Mouse (Mus musculus) neural tube, embryonic 15.5 days (tissue): ENCODE measurements at regions not wholly inside any gene's neighbourhood (a gene's known extent, or its start where the extent isn't known, plus 50 kb on each side); places are given as distances from the start of the nearest gene placed in this dataset.

Experiments used
- ATAC-seq: fragments of 200-750 bp; cut with Nextera tagmentation; 2 replicates; pipeline ENCODE4 v1.8.0; 2017; ENCODE audit warnings: mild to moderate bottlenecking, moderate TSS enrichment, moderate library complexity; ENCODE audit not compliant: low FRiP score
- H3K27ac ChIP-seq: fragments of 300-500 bp; sonication (generic); replicated peaks from 2 replicates; pipeline ENCODE4 v1.5.1; 2015; ENCODE audit warnings: mild to moderate bottlenecking, inconsistent platforms
- H3K27me3 ChIP-seq: fragments of 300-500 bp; sonication (generic); replicated peaks from 2 replicates; pipeline ENCODE4 v1.6.1; 2015; ENCODE audit warnings: inconsistent platforms
- H3K36me3 ChIP-seq: fragments of 300-500 bp; sonication (generic); 2 replicates; pipeline ENCODE4 v1.6.1; 2015; ENCODE audit warnings: inconsistent platforms
- H3K4me1 ChIP-seq: fragments of 300-500 bp; sonication (generic); 2 replicates; pipeline ENCODE4 v1.6.1; 2015; ENCODE audit warnings: inconsistent platforms
- H3K4me2 ChIP-seq: fragments of 300-500 bp; sonication (generic); 2 replicates; pipeline ENCODE4 v1.6.1; 2015; ENCODE audit warnings: inconsistent platforms, mild to moderate bottlenecking, moderate library complexity
- H3K4me3 ChIP-seq: fragments of 300-500 bp; sonication (generic); replicated peaks from 2 replicates; pipeline ENCODE4 v1.5.1; 2015; ENCODE audit warnings: mild to moderate bottlenecking, inconsistent platforms
- H3K9ac ChIP-seq: fragments of 300-500 bp; sonication (generic); replicated peaks from 2 replicates; pipeline ENCODE4 v1.6.1; 2015; ENCODE audit warnings: mild to moderate bottlenecking, inconsistent platforms
- H3K9me3 ChIP-seq: fragments of 300-500 bp; sonication (generic); replicated peaks from 2 replicates; pipeline ENCODE4 v1.6.1; 2016; ENCODE audit warnings: inconsistent platforms
- whole genome bisulfite sequencing: fragments of 180-500 bp; shearing (Covaris S2); methylation state at CpG from one replicate; pipeline ENCODE4 v1.1.7; 2015; ENCODE audit warnings: mixed read lengths; 5-methylcytosine and 5-hydroxymethylcytosine counted together

GRCm38 (mm10) chr6:100341305-100342290 lies 54.3 kb upstream of the Rybp start:
- H3K9me3 ChIP-seq = no peaks in the 10 kb centered on the region
- ATAC-seq = no peak
- no peak overlapping the region for H3K4me3 ChIP-seq
- peaks cover 4% of the 10 kb centered on the region; the same call in 1 of the 2 replicates for H3K27me3 ChIP-seq
- H3K27ac ChIP-seq = no peak overlapping the region
- H3K9ac ChIP-seq = no peak overlapping the region
- peaks cover 5% of the 10 kb centered on the region for H3K4me1 ChIP-seq
- 55% methylated on average over 13 of the region's 13 CpGs for WGBS
- H3K4me2 ChIP-seq = no peak overlapping the region
- H3K36me3 ChIP-seq = no peaks in the 10 kb centered on the region

DNA sequence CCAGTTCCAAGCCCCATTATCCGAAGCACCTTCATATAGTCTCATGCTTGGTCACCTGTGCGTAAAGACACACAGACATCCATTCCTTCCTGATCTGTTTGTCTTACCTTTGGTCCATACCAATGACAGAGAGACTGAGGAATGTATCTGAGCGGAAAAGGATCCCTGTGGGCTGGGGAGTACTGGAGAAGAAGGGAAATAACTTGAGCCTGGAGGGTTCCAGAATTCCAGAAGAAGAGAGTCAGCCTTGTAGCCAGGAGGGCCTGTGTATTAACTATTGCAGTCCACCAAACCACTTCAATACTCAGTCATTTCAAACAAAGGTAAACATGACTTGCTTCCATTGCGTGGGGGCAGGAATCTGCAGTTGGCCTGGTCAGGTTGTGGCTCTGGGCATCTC lies 51.0 kb upstream of the Rybp start:
- H3K27ac ChIP-seq = no peak overlapping the region
- H3K27me3 ChIP-seq = peaks cover 8% of the 10 kb centered on the region; the same call in 1 of the 2 replicates
- no peak overlapping the region for H3K4me2 ChIP-seq

More for the DNA sequence above, 51.0 kb upstream of the Rybp start:
- Histone ChIP-seq H3K9ac (no peak overlapping the region), H3K4me1 (peaks cover 17% of the 10 kb centered on the region), H3K9me3 (no peaks in the 10 kb centered on the region), H3K36me3 (no peaks in the 10 kb centered on the region), H3K4me3 (no peak overlapping the region)
- 96% methylated on average over 4 of the region's 4 CpGs for WGBS
- ATAC-seq = no peak
